Mouse (Mus musculus) embryonic facial prominence, embryonic 12.5 days (tissue): ENCODE results near the gene Zdhhc1. TPM values are rescaled to one million over a fixed set of nuclear protein-coding genes. Genes with fewer than 3 reads are reported as not detected.

Experiments used
- ATAC-seq: fragments of 200-750 bp; cut with Nextera tagmentation; 2 replicates; pipeline ENCODE4 v1.8.0; 2017; ENCODE audit not compliant: insufficient number of reproducible peaks, insufficient read depth, low FRiP score, low TSS enrichment
- H3K27ac ChIP-seq: fragments of 300-500 bp; sonication (generic); 2 replicates; pipeline ENCODE4 v1.5.1; 2016; ENCODE audit warnings: mild to moderate bottlenecking
- H3K27me3 ChIP-seq: fragments of 300-500 bp; sonication (generic); 2 replicates; pipeline ENCODE4 v1.6.1; 2016; ENCODE audit warnings: mild to moderate bottlenecking, moderate library complexity
- H3K36me3 ChIP-seq: fragments of 300-500 bp; sonication (generic); 2 replicates; pipeline ENCODE4 v1.6.1; 2016; ENCODE audit warnings: mild to moderate bottlenecking
- H3K4me1 ChIP-seq: fragments of 300-500 bp; sonication (generic); 2 replicates; pipeline ENCODE4 v1.6.1; 2016
- H3K4me2 ChIP-seq: fragments of 300-500 bp; sonication (generic); replicated peaks from 2 replicates; pipeline ENCODE4 v1.6.1; 2016; ENCODE audit warnings: mild to moderate bottlenecking, moderate library complexity
- H3K4me3 ChIP-seq: fragments of 300-500 bp; sonication (generic); 2 replicates; pipeline ENCODE4 v1.5.1; 2016; ENCODE audit warnings: mild to moderate bottlenecking
- H3K9ac ChIP-seq: fragments of 300-500 bp; sonication (generic); 2 replicates; pipeline ENCODE4 v1.6.1; 2016; ENCODE audit warnings: mild to moderate bottlenecking, moderate library complexity
- H3K9me3 ChIP-seq: fragments of 300-500 bp; sonication (generic); 2 replicates; pipeline ENCODE4 v1.6.1; 2016; ENCODE audit warnings: mild to moderate bottlenecking, moderate library complexity
- WGBS: fragments of 180-500 bp; shearing (Covaris S2); methylation state at CpG from one replicate; pipeline ENCODE4 v1.1.7; 2016; 5-methylcytosine and 5-hydroxymethylcytosine counted together
- polyA plus RNA-seq: library from polyadenylated mRNA; unstranded; fragments of >200 nt; fragmentation: Nextera tagmentation; extraction: Ambion mirVana; gene quantifications from 2 replicates; pipeline ENCODE4 v1.2.1, GENCODE M21; 2016

Zdhhc1 gene
- polyA plus RNA-seq = 38.3 and 41.8 TPM in 2 replicates

DNA sequence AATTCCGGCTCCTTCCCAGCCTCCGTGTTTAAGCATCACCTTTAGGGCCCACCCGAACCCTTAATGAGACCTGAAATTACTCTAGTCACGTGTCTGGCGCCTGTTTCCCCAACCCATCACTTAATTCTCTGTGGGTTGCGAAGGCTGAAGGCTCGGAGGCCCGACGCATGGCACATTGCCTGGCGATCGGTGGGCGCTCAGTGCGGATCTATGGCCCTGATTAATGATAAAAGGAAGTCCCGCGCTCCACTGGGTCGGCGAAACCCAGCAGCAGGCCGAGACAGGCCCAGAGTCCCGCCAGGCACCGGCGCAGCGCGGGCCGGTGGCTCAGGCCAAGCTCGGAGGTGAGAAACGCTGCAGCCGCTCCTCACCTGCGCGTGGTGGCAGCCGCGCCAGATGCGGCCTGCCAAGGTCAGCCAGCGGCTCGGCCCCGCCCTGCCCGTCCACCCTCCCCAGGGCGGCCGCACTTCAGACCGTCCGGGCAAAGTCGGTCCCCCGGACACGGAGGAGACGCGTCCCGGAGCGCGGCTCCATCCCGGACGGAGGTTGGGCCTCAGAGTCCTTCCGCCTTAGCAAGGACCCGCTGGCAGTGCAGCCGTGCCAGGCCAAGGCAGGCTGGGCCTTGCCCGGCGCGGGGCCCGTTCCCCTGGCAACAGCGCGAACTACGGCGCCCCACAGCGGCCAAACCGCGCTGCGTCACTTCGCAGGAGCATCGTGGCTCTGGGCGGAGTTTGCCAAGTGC lies at the start of gene Zdhhc1:
Zdhhc1 (minus strand) TSS at position 464 of the 742 bp plus-strand sequence.
- no peaks in the 10 kb centered on the region for H3K9me3 ChIP-seq
- peak within 1 kb of the TSS; percentile 88 for H3K4me2 ChIP-seq
- H3K9ac ChIP-seq = peak within 1 kb of the TSS; percentile 91
- no peaks in the 10 kb centered on the region for H3K36me3 ChIP-seq
- no peaks in the 10 kb centered on the region for H3K27me3 ChIP-seq
- H3K4me1 ChIP-seq = peaks cover 26% of the 10 kb centered on the region
- peak within 1 kb of the TSS; percentile 79 for H3K4me3 ChIP-seq
- peak within 1 kb of the TSS; percentile 61 for H3K27ac ChIP-seq
- ATAC-seq = peak; percentile 81
- WGBS = under 1% methylated on average over 54 of the region's 68 CpGs

DNA sequence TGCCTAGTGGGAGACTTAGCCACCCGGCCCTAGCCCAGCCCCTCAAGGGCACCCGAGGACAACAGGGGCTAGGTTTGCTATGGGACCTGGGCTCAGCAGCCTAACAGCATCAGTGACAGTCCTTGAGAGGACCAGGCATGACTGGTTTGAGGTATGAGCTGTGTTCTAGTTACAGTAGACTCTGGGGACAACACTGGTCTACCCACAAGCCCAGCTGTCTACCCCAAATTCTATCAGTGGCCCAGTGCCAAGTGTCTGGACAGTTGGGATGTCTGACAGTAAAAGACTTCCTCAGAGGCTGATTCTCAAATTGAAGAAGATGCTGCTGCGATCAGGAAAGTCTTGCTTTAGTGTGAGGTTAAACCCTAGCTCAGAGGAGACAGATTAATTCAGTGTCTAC lies 48.5 kb upstream of the Zdhhc1 start:
- ATAC-seq = no peak
- no peak overlapping the region for H3K9ac ChIP-seq
- H3K4me3 ChIP-seq = no peak overlapping the region
- peaks cover 3% of the 10 kb centered on the region; the same call in 1 of the 2 replicates for H3K36me3 ChIP-seq
- peaks cover 18% of the 10 kb centered on the region; the same call in 1 of the 2 replicates for H3K4me1 ChIP-seq
- 69% methylated on average over 3 of the region's 3 CpGs for WGBS
- no peaks in the 10 kb centered on the region for H3K9me3 ChIP-seq
- no peaks in the 10 kb centered on the region for H3K27me3 ChIP-seq
- H3K27ac ChIP-seq = no peak overlapping the region
- H3K4me2 ChIP-seq = no peak overlapping the region

DNA sequence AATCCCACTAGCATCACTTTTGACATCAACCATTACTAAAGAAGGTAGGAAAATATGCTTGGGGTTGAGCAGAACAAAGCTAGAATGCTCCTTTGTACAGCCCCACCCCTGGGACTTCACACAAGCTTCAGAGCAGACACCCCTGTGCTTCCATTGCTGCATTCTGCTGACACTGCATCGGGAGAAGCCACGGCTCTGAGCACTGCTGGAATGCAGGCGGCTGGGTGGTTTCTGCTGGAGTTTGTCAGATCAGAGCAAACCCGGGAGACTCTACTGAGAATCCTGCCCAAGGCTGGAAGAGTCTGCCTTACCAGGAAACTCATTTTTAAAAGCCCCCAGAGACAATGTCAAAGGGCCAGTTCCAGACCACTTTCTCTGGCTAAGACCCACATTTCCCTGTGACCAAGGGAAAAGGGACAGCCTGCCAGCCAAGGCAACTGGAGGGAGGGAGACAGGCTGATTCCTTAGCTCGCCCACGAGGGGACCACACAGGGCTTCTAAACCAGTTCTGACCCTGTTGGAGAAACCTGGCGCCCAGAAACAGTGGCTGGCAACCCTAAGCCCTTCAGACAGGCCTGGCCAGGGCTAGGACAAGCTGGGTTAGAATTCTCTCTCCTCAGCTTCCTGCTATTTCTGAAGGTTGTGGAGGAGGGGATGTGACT lies 48.0 kb upstream of the Zdhhc1 start:
- no peaks in the 10 kb centered on the region for H3K9me3 ChIP-seq
- H3K27ac ChIP-seq = no peak overlapping the region
- no peak overlapping the region for H3K4me3 ChIP-seq
- 52% methylated on average over 7 of the region's 7 CpGs for WGBS
- no peak overlapping the region for H3K4me2 ChIP-seq
- no peak for ATAC-seq
- no peaks in the 10 kb centered on the region for H3K27me3 ChIP-seq
- H3K9ac ChIP-seq = no peak overlapping the region
- H3K4me1 ChIP-seq = peaks cover 18% of the 10 kb centered on the region; the same call in 1 of the 2 replicates
- H3K36me3 ChIP-seq = peaks cover 3% of the 10 kb centered on the region; the same call in 1 of the 2 replicates

DNA sequence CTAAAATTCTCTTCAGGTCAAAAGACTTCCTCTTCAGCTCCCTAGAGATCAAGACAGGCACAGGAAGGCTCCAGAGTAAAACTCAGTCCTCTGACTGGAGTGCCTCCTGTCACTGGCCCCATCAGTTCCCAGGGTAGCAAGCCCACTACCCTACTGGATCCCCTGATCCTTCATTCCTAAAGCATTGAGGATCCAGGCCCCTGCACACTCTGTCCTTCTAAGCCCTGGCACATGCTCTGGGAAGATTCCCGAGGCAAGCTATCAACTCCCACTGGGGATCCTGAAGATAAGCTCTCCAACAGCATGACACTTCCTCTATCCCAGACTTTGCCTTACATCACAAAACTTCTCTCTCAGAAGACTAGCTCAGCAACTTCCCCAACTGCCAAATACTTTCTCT lies 47.0 kb upstream of the Zdhhc1 start:
- Histone ChIP-seq H3K27me3 (no peaks in the 10 kb centered on the region), H3K4me1 (peaks cover 18% of the 10 kb centered on the region; the same call in 1 of the 2 replicates), H3K9ac (no peak overlapping the region), H3K36me3 (peaks cover 8% of the 10 kb centered on the region), H3K4me2 (no peak overlapping the region), H3K4me3 (no peak overlapping the region), H3K9me3 (no peaks in the 10 kb centered on the region), H3K27ac (no peak overlapping the region)
- no peak for ATAC-seq
- 36% methylated on average over 1 of the region's 1 CpGs for WGBS

DNA sequence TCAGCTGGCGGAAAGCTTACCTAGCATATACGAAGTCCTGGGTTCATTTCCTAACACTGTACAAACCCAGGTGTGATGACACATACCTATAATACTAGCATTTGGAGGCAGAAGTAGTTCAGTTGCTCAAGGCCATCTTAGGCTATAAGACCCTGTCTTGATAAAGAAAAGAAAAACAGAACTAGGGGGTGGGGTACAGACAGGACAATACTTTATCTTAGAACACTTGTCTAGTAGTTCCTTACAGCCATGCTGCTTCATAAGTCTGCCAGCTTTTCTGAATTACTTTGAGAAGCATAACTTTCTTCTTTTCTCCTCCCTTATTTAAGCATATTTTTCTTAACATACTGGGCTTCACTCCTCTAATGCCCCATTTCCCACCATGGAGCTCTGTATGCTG lies 46.1 kb upstream of the Zdhhc1 start:
- Histone ChIP-seq H3K9me3 (no peaks in the 10 kb centered on the region), H3K27ac (no peak overlapping the region), H3K36me3 (peaks cover 17% of the 10 kb centered on the region), H3K9ac (no peak overlapping the region), H3K4me3 (no peak overlapping the region), H3K27me3 (no peaks in the 10 kb centered on the region), H3K4me2 (no peak overlapping the region), H3K4me1 (peaks cover 18% of the 10 kb centered on the region; the same call in 1 of the 2 replicates)
- ATAC-seq = no peak
- WGBS = 97% methylated on average over 2 of the region's 2 CpGs

DNA sequence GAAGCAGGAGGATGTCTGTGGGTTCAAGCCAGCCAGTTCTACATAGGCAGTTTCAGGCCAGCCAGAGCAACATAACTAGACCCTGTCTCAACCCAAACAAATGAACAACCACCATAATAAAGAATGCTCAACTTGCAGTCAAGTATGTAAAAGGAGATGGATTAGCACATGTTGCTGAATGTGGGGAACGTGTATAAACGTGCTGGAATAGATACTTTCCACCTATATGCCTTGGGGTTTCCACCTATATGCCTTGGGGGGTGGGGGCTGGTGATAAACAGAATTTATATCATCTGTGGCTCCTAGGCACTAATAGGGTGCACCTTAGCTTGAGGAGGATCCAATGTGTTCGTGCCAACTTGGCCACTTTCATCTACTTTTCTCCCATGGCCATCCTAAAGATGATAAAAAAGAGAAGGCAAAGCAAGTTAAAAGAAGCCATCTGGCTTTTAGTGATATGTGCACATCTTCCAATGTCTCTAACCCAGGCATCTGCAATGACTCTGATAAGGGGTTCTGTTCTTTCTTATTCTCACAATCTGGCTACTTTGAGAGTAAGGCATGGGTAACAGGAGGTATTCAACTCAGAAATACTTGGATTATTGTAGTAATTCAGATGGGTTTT lies 45.4 kb upstream of the Zdhhc1 start:
- H3K27ac ChIP-seq = no peak overlapping the region
- ATAC-seq = no peak
- H3K4me1 ChIP-seq = peaks cover 15% of the 10 kb centered on the region; the same call in 1 of the 2 replicates
- no peaks in the 10 kb centered on the region for H3K9me3 ChIP-seq
- no peak overlapping the region for H3K4me2 ChIP-seq
- H3K36me3 ChIP-seq = peaks cover 23% of the 10 kb centered on the region
- H3K27me3 ChIP-seq = no peaks in the 10 kb centered on the region
- no peak overlapping the region for H3K4me3 ChIP-seq
- no peak overlapping the region for H3K9ac ChIP-seq
- 82% methylated on average over 3 of the region's 3 CpGs for WGBS

DNA sequence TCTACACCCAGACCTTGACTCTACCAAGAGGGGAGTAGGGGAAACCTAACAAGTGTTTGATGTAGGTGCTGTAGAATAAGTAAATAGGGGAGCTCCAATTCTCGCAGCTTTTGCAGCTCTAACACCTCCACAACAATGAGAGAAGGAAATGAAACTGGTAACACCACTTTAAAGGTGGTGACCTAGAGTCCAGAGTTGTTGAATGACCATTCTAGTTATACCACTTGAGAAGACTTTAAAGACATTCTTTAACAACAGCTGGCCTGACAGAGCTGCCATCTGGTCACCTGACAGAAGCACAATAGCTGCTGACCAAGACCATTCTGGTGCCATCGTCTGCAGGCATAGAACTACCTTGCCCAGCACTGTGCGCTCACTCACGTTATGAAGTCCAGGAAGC lies 42.2 kb upstream of the Zdhhc1 start:
- H3K4me2 ChIP-seq = no peak overlapping the region
- H3K4me3 ChIP-seq = no peak overlapping the region
- no peak overlapping the region for H3K27ac ChIP-seq
- H3K36me3 ChIP-seq = peaks cover 30% of the 10 kb centered on the region
- H3K4me1 ChIP-seq = no peaks in the 10 kb centered on the region
- H3K9me3 ChIP-seq = no peaks in the 10 kb centered on the region
- no peak for ATAC-seq
- WGBS = 86% methylated on average over 4 of the region's 4 CpGs
- no peak overlapping the region for H3K9ac ChIP-seq
- no peaks in the 10 kb centered on the region for H3K27me3 ChIP-seq

DNA sequence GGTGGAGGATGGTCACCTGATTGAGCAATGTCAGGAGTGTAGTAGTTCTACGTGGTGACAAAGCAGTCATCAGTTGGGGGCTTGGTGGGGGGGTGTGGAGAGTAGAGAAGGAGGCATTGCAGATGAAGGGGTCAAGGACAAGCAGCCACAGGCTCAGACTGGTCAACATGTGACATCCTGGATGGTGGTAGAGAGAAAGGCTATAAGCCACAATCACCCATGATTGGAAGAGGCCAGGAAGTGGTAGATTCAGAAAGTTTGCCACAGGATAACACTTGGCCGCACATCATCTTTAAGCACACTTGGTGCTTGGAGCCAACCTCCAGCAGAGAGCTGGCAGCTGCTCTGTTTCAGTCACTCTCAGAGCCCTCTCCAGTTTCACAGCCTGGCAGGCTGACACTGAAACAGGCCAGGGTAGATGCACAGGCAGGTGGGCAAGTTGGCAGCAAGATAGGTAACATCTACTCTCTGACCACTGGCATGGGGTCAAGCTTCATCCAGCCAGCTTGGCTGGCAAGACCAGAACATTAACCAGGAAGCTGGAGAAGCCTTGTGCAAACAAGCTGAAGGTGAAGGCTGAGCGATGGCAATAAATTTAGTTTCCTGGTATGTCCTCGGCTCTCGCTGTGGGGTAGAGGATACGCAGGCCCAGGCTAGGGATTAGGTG lies 40.4 kb upstream of the Zdhhc1 start:
- H3K27ac ChIP-seq = no peak overlapping the region
- H3K9ac ChIP-seq = no peak overlapping the region
- H3K4me3 ChIP-seq = no peak overlapping the region
- no peaks in the 10 kb centered on the region for H3K9me3 ChIP-seq
- H3K27me3 ChIP-seq = no peaks in the 10 kb centered on the region
- 91% methylated on average over 6 of the region's 6 CpGs for WGBS
- no peak overlapping the region for H3K4me2 ChIP-seq
- peaks cover 8% of the 10 kb centered on the region for H3K4me1 ChIP-seq
- peaks cover 35% of the 10 kb centered on the region for H3K36me3 ChIP-seq
- ATAC-seq = no peak

DNA sequence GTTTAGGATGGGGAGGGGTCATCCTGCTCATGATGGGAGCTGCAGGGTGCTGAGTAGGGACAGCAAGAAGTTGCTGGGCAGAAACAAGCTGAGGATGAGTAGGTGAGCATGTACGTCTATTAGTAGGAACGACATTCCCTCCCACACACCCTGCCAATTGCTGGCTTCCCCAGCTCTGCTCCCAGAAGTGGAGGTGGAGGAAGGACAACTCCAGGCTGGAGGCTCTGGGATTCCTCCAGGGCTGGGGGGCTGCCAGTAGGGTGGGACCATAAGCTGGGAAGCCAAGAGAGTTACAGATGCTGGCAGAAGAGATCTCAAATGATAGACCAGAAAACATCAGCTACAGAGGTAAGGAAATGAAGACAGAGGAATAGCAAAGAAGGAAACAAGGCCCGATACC lies 39.8 kb upstream of the Zdhhc1 start:
- Histone ChIP-seq H3K9me3 (no peaks in the 10 kb centered on the region), H3K4me1 (peaks cover 8% of the 10 kb centered on the region), H3K36me3 (peaks cover 35% of the 10 kb centered on the region), H3K9ac (no peak overlapping the region), H3K27me3 (no peaks in the 10 kb centered on the region), H3K4me2 (no peak overlapping the region), H3K27ac (no peak overlapping the region), H3K4me3 (no peak overlapping the region)
- 86% methylated on average over 3 of the region's 3 CpGs for WGBS
- ATAC-seq = no peak

DNA sequence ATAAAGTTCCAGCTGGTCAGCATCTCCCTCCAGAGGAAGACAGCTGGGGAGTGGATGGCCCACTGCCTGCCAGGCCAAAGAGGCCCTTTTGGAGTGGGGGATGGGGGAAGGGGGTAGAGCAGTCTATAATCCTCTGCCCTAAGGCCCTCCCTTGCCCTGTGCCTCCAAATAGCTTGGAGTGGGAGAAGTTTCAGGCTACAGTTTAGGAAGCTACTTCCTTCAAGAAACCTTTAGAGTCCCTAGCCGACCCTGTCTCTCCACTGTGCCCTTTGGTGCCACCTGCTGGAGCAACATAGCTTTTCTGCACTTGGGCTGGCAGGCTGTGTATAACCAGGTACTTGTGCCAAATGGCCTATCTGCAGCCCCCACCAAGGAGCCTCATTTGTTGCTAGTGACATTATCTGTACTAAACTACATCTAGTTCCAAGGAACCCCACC lies 37.2 kb upstream of the Zdhhc1 start:
- Histone ChIP-seq H3K4me2 (no peak overlapping the region), H3K36me3 (peaks cover 33% of the 10 kb centered on the region), H3K4me3 (no peak overlapping the region), H3K27me3 (no peaks in the 10 kb centered on the region), H3K9ac (peak overlapping the region; percentile 27; the same call in 1 of the 2 replicates), H3K27ac (0 out of 2 replicates have a peak overlapping the region, but pooled peaks have one; percentile 60), H3K9me3 (no peaks in the 10 kb centered on the region), H3K4me1 (peaks cover 8% of the 10 kb centered on the region)
- WGBS = 4% methylated on average over 1 of the region's 1 CpGs
- ATAC-seq = no peak

DNA sequence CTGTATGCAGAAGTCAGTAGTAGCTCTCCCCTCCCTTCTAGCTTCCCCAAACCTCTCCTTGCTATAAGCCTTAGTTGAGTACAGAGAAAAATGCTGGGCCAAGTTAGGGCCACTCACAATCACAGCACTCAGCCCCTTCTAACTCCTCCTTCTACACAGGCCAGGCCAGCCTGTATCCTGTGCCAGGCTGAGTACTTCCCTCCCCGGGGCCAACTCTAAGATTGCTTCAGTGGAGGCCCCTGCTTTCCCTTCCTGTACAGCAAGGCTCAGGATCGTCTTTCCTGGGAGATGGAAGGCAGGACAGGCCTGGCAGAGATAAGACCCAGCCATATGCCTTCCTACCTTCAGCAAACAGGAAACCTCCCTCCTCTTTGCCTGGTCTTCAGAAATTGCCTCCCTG lies 36.7 kb upstream of the Zdhhc1 start:
- Histone ChIP-seq H3K4me3 (no peak overlapping the region), H3K4me2 (no peak overlapping the region), H3K4me1 (peaks cover 8% of the 10 kb centered on the region), H3K27me3 (no peaks in the 10 kb centered on the region), H3K27ac (peak overlapping the region; percentile 60; the same call in 1 of the 2 replicates), H3K9ac (0 out of 2 replicates have a peak overlapping the region, but pooled peaks have one; percentile 27), H3K36me3 (peaks cover 33% of the 10 kb centered on the region), H3K9me3 (no peaks in the 10 kb centered on the region)
- no peak for ATAC-seq
- WGBS = 12% methylated on average over 2 of the region's 2 CpGs
